Mouse (Mus musculus): Measurements from ENCODE around the gene Atp2b2.

The Atp2b2 gene

GRCm38 (mm10) chr6:113855581-113855980 is 186.8 kb downstream of the Atp2b2 start:
- DNase-seq = no peak

- no peak for DNase-seq
Observed at GRCm38 (mm10) chr6:113852318-113852717, 190.1 kb downstream of the Atp2b2 start.

GRCm38 (mm10) chr6:113849819-113850218 is 192.6 kb downstream of the Atp2b2 start:
- DNase-seq = no peak

GRCm38 (mm10) chr6:113848655-113849054 is 193.8 kb downstream of the Atp2b2 start:
- no peak for DNase-seq

DNA sequence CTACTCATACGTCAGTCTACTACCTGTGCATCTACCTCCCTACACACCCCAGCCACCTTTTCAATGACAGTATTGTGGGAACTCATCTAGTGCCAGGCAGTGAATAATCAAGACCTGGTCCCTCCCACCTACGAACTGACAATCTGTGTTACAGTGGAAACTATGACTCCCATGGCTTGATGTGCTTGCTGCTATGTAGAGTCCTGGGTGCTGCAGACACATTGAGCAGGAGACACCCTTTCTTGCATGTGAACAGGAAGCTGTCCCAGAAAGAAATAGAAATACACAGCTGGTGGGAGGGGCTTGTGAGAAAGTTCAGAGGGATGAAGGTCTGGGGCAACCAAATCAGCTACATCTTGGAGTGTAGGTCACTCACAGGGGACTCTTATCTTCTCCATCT is 195.3 kb downstream of the Atp2b2 start:
- no peak for DNase-seq

GRCm38 (mm10) chr6:113843248-113843647 is 199.2 kb downstream of the Atp2b2 start:
- no peak for DNase-seq

DNA sequence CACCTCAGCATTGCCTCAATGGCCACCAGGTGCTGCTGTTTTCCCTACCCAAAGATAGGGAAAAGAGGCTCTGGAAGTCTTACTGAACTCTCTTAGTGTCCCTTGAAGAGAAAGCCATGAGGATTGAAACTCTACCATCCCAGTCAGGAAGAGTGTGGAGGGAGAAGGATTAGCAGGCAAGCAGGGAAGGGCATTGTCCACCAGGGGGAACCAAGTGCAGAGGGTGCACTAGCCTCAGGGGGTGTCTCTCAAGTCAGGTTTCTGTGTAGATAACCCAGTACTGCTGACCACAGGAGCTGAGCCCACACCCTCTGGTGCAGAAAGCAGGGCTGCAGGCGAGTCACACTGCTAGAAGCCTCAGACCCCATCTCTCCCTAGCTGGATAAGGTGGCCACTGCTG is 203.9 kb downstream of the Atp2b2 start:
- no peak for DNase-seq

GRCm38 (mm10) chr6:113837740-113838139 is 204.7 kb downstream of the Atp2b2 start:
- DNase-seq = no peak

- no peak for DNase-seq
Observed at GRCm38 (mm10) chr6:113836545-113836944, 205.9 kb downstream of the Atp2b2 start.

DNA sequence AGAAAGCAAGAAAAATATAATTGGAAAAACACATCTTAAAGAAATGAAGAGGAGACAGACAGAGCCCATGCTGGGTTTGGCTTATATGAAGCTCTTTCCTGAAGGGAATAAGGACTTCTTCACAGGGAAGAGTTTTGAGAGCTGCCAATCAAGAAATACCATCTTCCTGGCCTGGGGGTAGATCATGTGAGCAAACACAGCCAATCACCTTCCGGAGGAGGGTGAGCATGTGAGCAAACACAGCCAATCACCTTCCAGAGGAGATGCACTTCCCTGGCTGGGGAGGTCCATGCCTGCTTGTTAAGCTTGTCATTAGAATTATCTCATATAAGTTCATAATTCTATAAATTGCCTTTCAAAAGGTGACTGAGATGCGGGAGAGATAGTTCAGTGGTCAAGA is 211.9 kb downstream of the Atp2b2 start:
- no peak for DNase-seq

- no peak for DNase-seq
Observed at GRCm38 (mm10) chr6:113827309-113827708, 215.1 kb downstream of the Atp2b2 start.

- DNase-seq = peak; percentile 68
Observed at GRCm38 (mm10) chr6:113822417-113822816, 220.0 kb downstream of the Atp2b2 start.

DNA sequence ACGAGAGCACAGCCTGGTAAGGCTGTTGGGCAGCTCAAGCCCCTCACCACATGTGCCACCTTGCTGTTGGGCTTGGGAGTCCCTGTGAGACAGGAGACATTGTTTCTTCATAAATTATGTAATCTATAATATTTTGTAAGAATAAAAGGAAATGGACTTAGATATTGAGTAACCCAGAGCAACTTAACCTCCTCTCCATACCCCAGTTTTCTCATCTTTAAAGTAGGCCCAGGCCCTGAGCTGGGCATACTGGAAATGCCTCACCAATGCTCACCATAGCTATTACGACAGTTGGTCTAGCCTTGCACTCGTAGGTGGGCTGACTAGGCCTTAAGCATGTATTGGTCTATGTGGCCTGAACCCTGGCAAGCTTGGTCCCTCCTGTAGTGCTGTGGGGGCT is 225.7 kb downstream of the Atp2b2 start:
- no peak for DNase-seq

- no peak for DNase-seq
Observed at GRCm38 (mm10) chr6:113811462-113811861, 231.0 kb downstream of the Atp2b2 start.

DNA sequence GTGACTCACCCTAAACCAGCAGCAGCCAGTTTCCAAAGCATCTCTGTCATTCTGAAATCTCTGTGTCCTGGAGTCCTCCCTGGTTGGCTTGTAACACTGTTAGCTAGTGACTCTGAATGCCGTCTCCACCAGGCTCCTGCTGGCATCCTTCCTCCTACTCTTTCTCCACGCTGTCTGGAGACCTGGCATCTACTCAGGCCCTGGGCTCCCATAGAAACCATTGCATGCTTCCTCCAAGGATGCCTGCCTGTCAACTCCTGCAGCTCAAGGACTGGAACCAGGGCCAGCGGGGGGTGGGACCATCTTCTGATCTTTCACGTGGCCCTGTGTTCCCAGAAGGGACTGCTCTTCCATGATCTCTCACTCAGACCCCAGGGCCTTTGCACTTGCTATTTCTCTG is 231.7 kb downstream of the Atp2b2 start:
- DNase-seq = peak; percentile 42

DNA sequence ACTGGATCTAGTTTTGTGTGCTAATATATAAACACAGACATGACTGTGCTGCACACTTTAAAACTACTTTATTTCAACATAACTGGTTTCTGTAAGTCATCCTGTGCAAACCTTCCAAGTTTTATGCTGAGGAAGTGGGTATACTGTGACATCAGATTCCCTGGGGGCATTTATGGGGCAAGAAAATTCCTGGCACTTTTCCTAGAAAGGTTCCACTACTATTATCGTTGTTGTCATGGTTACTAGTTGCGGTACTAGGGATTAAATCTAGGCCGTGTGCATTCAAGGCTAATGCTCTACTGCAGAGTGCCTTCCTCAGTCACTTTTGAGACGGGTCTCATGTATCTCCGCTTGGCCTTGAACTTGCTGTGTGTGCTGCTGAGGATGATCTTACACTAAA is 236.2 kb downstream of the Atp2b2 start:
- DNase-seq = no peak

DNA sequence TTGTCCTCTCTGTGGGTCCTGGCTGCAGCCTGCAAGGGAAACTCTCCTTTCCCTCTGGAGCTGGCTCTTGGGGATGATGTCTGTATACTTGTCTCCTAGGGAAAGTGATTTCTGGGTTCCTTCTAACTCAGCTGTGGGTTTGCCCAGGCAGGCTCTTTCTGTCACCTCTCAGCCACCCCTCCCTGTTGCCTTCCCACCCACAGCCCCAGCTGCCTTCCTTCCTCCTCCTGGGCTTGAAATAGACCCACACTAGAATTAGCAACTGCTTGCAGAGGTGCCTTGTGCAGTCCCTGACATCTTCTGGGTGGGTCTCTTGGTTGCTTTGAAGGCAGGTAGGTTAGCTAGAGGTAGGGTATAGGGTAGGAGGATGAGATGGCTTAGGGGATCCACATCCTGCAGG is 241.2 kb downstream of the Atp2b2 start:
- peak; percentile 52 for DNase-seq

- DNase-seq = no peak
Observed at GRCm38 (mm10) chr6:113799915-113800314, 242.5 kb downstream of the Atp2b2 start.

- DNase-seq = no peak
Observed at GRCm38 (mm10) chr6:113799349-113799748, 243.1 kb downstream of the Atp2b2 start.

GRCm38 (mm10) chr6:113798921-113799320 is 243.5 kb downstream of the Atp2b2 start:
- DNase-seq = no peak

- peak; percentile 65 for DNase-seq
Observed at GRCm38 (mm10) chr6:113795241-113795702, 247.1 kb downstream of the Atp2b2 start.

GRCm38 (mm10) chr6:113792368-113792767 is 250.0 kb downstream of the Atp2b2 start:
- no peak for DNase-seq

DNA sequence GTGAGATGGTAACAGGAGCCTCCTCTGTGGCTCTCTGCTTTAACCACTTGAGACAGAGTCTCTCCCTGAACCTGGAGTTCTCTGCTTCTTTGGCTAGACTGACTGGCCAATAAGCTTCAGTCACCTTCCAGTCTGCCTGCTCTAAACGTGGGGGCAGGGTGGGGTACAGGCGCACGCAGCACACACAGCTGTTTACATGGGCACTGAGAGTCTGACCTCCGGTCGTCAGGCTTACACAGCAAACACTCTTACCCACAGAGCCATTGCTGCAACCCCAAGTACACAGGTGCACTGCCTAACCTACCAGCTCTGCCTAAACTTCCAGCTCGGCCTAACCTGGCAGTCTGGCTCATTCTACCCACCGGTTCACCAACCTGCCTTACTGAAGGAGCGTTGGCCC is 251.4 kb downstream of the Atp2b2 start:
- DNase-seq = no peak

GRCm38 (mm10) chr6:113787459-113787968 is 254.9 kb downstream of the Atp2b2 start:
- DNase-seq = no peak

- DNase-seq = no peak
Observed at GRCm38 (mm10) chr6:113785658-113786057, 256.8 kb downstream of the Atp2b2 start.

Data from right cerebral cortex, postnatal 14 days (tissue).